Mouse (Mus musculus) erythroblast, embryonic 14.5 days (primary cell): ENCODE data around the gene Itgb1bp1. TPM values are rescaled to one million over a fixed set of nuclear protein-coding genes. Genes with fewer than 3 reads are reported as not detected.

Experiments
- H3K27me3 ChIP-seq: 2 replicates; pipeline ENCODE4 v1.6.1; 2012; ENCODE audit warnings: inconsistent platforms; ENCODE audit not compliant: control insufficient read depth
- H3K36me3 ChIP-seq: 2 replicates; pipeline ENCODE4 v1.6.1; 2012; ENCODE audit warnings: mild to moderate bottlenecking, inconsistent platforms; ENCODE audit not compliant: control insufficient read depth
- H3K4me1 ChIP-seq: 2 replicates; pipeline ENCODE4 v1.6.1; 2012; ENCODE audit warnings: inconsistent platforms; ENCODE audit not compliant: control insufficient read depth
- H3K4me3 ChIP-seq: replicated peaks from 2 replicates; pipeline ENCODE3; 2012; ENCODE audit warnings: moderate library complexity, mild to moderate bottlenecking, inconsistent platforms
- H3K9me3 ChIP-seq: 2 replicates; pipeline ENCODE4 v1.6.1; 2012; ENCODE audit warnings: low read length, inconsistent platforms, mixed read lengths; ENCODE audit not compliant: control insufficient read depth
- GATA1 ChIP-seq: IDR thresholded peaks from 2 replicates; pipeline ENCODE4 v1.6.1; 2012; ENCODE audit warnings: low read length, inconsistent platforms, mixed read lengths
- TAL1 ChIP-seq: IDR thresholded peaks from 3 replicates; pipeline ENCODE4 v1.6.1; 2012; ENCODE audit warnings: low read length, inconsistent platforms, mixed read lengths
- polyA plus RNA-seq: library from polyadenylated mRNA; stranded (reverse); fragments of >175 nt; gene quantifications from 2 replicates; pipeline ENCODE4 v1.2.3, GENCODE M21; 2012

Gene Itgb1bp1
- polyA plus RNA-seq, 1 experiment = 1.6 TPM

- no peaks in the 10 kb centered on the region for H3K27me3 ChIP-seq
- H3K4me1 ChIP-seq = peaks cover 14% of the 10 kb centered on the region
- no peak overlapping the region for H3K4me3 ChIP-seq
- peaks cover 6% of the 10 kb centered on the region for H3K9me3 ChIP-seq
- H3K36me3 ChIP-seq = peaks cover 7% of the 10 kb centered on the region
- TF ChIP-seq TAL1 = no peak
- TF ChIP-seq GATA1 = no peak
Measured at GRCm38 (mm10) chr12:21264970-21265369, 21.1 kb downstream of the Itgb1bp1 start.

GRCm38 (mm10) chr12:21264241-21264640, 21.8 kb downstream of the Itgb1bp1 start:
- Histone ChIP-seq H3K4me1 (peaks cover 14% of the 10 kb centered on the region), H3K27me3 (no peaks in the 10 kb centered on the region), H3K36me3 (peaks cover 7% of the 10 kb centered on the region), H3K9me3 (peaks cover 6% of the 10 kb centered on the region), H3K4me3 (no peak overlapping the region)
- TF ChIP-seq TAL1 (no peak), GATA1 (no peak)

- H3K36me3 ChIP-seq = peaks cover 7% of the 10 kb centered on the region
- no peaks in the 10 kb centered on the region for H3K27me3 ChIP-seq
- no peak overlapping the region for H3K4me3 ChIP-seq
- H3K4me1 ChIP-seq = peaks cover 14% of the 10 kb centered on the region
- peaks cover 6% of the 10 kb centered on the region for H3K9me3 ChIP-seq
- TF ChIP-seq TAL1 (no peak), GATA1 (no peak)
Measured at GRCm38 (mm10) chr12:21263256-21263655, 22.8 kb downstream of the Itgb1bp1 start.

- peaks cover 14% of the 10 kb centered on the region for H3K4me1 ChIP-seq
- H3K9me3 ChIP-seq = peaks cover 6% of the 10 kb centered on the region
- peaks cover 4% of the 10 kb centered on the region for H3K36me3 ChIP-seq
- TF ChIP-seq TAL1 (no peak), GATA1 (no peak)
- no peak overlapping the region for H3K4me3 ChIP-seq
- no peaks in the 10 kb centered on the region for H3K27me3 ChIP-seq
Measured at GRCm38 (mm10) chr12:21261521-21261920, 24.6 kb downstream of the Itgb1bp1 start.

- H3K27me3 ChIP-seq = no peaks in the 10 kb centered on the region
- H3K4me3 ChIP-seq = no peak overlapping the region
- peaks cover under 1% of the 10 kb centered on the region; the same call in 1 of the 2 replicates for H3K36me3 ChIP-seq
- H3K4me1 ChIP-seq = peaks cover 6% of the 10 kb centered on the region
- peaks cover 2% of the 10 kb centered on the region for H3K9me3 ChIP-seq
- no peak for TF ChIP-seq TAL1
- no peak for TF ChIP-seq GATA1
Measured at GRCm38 (mm10) chr12:21260494-21261256, 25.4 kb downstream of the Itgb1bp1 start.

GRCm38 (mm10) chr12:21247711-21248392, 38.2 kb downstream of the Itgb1bp1 start:
- Histone ChIP-seq H3K27me3 (no peaks in the 10 kb centered on the region), H3K4me1 (no peaks in the 10 kb centered on the region), H3K36me3 (peaks cover 5% of the 10 kb centered on the region; the same call in 1 of the 2 replicates), H3K4me3 (no peak overlapping the region), H3K9me3 (peaks cover 4% of the 10 kb centered on the region; the same call in 1 of the 2 replicates)
- TF ChIP-seq TAL1 = no peak
- no peak for TF ChIP-seq GATA1

GRCm38 (mm10) chr12:21244375-21244960, 41.6 kb downstream of the Itgb1bp1 start:
- TF ChIP-seq GATA1 = no peak
- no peak for TF ChIP-seq TAL1
- Histone ChIP-seq H3K27me3 (no peaks in the 10 kb centered on the region), H3K4me1 (no peaks in the 10 kb centered on the region), H3K36me3 (no peaks in the 10 kb centered on the region; the same call in 1 of the 2 replicates), H3K4me3 (no peak overlapping the region), H3K9me3 (no peaks in the 10 kb centered on the region)

- H3K27me3 ChIP-seq = no peaks in the 10 kb centered on the region
- TF ChIP-seq GATA1 = no peak
- no peak for TF ChIP-seq TAL1
- H3K4me3 ChIP-seq = no peak overlapping the region
- no peaks in the 10 kb centered on the region; the same call in 1 of the 2 replicates for H3K36me3 ChIP-seq
- H3K9me3 ChIP-seq = no peaks in the 10 kb centered on the region
- H3K4me1 ChIP-seq = no peaks in the 10 kb centered on the region
Measured at GRCm38 (mm10) chr12:21241965-21242364, 44.1 kb downstream of the Itgb1bp1 start.

GRCm38 (mm10) chr12:21234560-21234959, 51.5 kb downstream of the Itgb1bp1 start:
- peaks cover 9% of the 10 kb centered on the region for H3K4me1 ChIP-seq
- no peaks in the 10 kb centered on the region; the same call in 1 of the 2 replicates for H3K36me3 ChIP-seq
- TF ChIP-seq GATA1 = no peak
- no peak for TF ChIP-seq TAL1

More at GRCm38 (mm10) chr12:21234560-21234959, 51.5 kb downstream of the Itgb1bp1 start:
- no peak overlapping the region for H3K4me3 ChIP-seq
- no peaks in the 10 kb centered on the region for H3K9me3 ChIP-seq
- no peaks in the 10 kb centered on the region for H3K27me3 ChIP-seq
